Mouse (Mus musculus) colon, adult 2 months (tissue): ENCODE data around the gene Fbxo3. TPM values are rescaled to one million over a fixed set of nuclear protein-coding genes. Genes with fewer than 3 reads are reported as not detected.

ENCODE experiments used
- polyA plus RNA-seq: library from polyadenylated mRNA; depleted of rRNA; stranded (reverse); fragments of >200 nt; gene quantifications from 2 replicates; pipeline ENCODE4 v1.2.3, GENCODE M21; 2012; rRNA removed

Fbxo3 gene
- 7.7 and 9.1 TPM in 2 replicates for polyA plus RNA-seq

DNA sequence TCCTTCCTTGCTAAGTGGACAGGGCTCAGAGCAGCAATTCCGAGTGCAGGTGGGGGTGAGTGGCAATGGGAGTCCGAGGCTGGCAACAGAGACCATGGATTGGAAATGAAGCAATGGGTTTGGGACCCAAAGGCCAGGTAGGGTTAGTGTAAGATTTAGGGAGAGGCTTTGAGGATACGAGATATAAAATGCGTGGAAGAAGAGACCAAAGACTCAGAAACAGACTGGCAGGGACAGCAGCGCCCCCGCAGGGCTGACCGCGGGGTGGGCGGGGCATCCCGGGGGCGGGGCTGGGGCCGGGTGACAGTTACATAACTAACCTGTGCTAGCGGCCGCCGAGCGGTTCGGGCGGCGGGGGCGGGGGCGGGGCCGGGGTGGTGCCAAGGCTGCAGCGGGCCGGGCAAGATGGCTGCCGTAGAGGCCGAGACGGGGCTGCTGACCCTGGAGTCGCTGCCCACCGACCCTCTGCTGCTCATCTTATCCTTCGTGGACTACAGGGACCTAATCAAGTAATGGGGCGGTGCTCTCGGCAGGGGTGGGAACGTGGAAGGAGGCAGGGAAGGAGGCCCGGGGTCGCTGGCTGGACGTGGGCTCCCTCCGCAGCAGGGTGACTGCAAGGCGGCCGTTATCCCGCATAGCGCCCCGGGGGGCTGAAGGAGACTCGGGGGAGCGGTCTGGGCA is at the start of gene Fbxo3:
TSS of gene Fbxo3 (plus strand) at position 264 of the 681 bp plus-strand sequence.

DNA sequence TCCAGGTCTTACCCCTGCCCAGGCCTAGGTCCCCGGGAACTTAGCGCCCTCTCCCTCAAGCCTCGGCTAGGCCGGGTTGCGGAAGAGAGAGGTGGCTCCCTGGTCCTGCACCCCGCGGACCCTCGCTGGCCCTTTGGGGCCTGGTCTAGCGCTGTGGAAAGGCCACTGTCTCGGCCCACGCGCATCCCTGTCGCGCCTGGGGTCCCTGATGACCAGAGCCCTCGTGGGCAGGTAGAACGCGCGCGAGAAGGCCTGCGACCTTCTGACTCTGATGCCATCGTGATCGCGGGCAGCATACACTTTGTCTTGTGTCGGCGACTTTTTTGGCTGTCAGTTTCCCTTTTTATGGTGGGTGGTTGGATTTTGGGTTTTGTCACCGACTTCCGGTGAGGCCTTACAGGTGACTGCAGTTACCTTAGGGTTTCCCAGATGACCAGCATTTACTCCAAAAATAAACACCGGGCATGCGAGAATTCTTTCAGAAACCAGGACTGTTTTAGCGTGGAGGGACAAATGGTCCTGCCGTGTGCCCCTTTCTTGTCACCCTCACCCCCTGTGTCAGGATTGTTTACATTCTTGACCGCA is 710 bp downstream of the Fbxo3 start, which contains the start of gene 4931422A03Rik:
TSS of gene 4931422A03Rik (minus strand) at position 223 of the 585 bp plus-strand sequence.

DNA sequence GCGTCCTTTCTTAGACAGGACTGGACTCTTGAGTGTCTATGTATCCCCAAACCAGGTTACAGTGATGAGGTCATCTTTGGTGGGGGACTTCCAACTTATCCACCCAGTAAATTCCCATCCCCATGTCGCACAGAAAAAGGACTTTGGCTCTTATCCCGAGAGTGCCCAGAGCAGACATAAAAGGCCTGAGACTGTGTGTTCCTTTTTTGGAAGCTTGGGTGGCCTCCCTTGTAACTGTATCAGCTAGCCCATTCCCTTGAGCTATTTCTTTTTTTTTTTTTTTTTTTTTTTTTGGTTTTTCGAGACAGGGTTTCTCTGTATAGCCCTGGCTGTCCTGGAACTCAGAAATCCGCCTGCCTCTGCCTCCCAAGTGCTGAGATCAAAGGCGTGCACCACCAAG is 38.0 kb downstream of the Fbxo3 start, which contains the start of gene Gm10912:
TSS of gene Gm10912 (plus strand) at position 301 of the 400 bp plus-strand sequence.

DNA sequence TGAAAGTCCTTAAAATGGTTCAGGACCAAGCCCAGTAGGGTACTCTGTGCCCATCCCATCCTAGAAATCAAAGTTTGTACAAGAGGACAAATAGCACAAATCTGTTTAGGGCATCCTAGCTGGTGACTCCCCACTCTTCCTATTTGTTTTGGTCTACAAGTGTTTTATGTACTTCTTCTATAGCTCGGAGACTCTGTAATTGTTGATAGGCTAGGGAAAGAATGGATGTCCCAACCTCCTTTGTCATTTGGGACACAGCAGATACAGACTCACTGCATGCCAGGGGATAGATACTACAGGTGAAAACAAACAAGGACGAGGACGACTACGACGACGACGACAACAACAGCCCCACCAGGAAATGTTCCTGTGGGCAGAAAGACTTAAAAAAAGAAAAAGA is 40.9 kb downstream of the Fbxo3 start, which contains the start of gene Gm10799:
TSS of gene Gm10799 (minus strand) at position 101 of the 400 bp plus-strand sequence.

DNA sequence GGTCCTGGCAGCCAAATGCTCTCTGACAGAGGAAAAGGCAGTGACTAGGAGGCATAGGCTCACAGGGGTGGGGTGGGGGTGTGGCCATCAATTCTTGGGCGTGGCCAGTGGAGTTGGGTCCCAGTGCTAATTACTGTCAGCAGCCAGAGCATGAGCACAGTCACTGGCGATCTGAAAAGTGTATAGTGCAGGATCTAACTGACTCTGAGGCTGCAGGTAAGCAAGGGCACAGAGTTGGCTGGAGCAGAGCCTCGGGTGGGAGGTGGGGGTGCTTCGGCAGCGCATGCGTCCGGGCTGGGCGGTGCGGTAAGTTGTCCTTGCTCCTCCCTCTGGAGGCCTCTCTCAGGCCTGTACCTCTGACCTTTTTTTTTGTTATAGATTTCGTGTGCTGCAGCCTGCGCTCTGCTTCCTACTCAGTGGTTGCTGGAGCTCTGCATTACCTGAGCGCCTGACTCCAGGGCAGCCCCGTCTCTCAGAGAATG is 42.2 kb downstream of the Fbxo3 start, which contains the start of gene Cd59b:
TSS of gene Cd59b (plus strand) at position 146 of the 482 bp plus-strand sequence.

DNA sequence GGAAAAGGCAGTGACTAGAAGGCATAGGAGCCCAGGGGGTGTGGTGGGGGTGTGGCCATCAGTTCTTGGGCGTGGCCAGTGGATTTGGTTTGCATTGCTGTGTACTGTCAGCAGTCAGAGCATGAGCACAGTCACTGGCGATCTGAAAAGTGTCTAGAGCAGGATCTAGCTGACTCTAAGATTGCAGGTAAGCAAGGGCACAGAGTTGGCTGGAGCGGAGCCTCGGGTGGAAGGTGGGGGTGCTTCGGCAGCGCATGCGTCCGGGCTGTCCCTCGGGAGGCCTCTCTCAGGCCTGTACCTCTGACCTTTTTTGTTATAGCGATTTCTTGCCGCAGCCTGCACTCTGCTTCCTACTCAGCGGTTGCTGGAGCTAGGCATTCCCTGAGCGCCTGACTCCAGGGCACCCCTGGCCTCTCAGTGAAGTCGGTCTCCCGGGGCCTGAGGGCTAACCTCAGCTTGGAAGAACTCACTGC is 68.3 kb downstream of the Fbxo3 start, which contains the start of gene Cd59a:
TSS of gene Cd59a (plus strand) at position 61 of the 473 bp plus-strand sequence.

Other genes with a start within 250 kb of the Fbxo3 start
- 98.1 and 115 TPM in 2 replicates for gene Caprin1, start 230.1 kb upstream of the Fbxo3 start, polyA plus RNA-seq
- 11.8 and 12.7 TPM in 2 replicates for gene Lmo2, start 69.7 kb upstream of the Fbxo3 start, polyA plus RNA-seq
- not detected in 2 replicates for gene 4931422A03Rik, start 640 bp downstream of the Fbxo3 start, polyA plus RNA-seq
- gene Gm10912, start 38.1 kb downstream of the Fbxo3 start, polyA plus RNA-seq: not detected in 2 replicates
- gene Gm10799, start 40.8 kb downstream of the Fbxo3 start, polyA plus RNA-seq: not detected in 2 replicates
- gene Cd59b, start 42.1 kb downstream of the Fbxo3 start, polyA plus RNA-seq: 1.2 and 2.2 TPM in 2 replicates
- gene Cd59a, start 68.1 kb downstream of the Fbxo3 start, polyA plus RNA-seq: 5.9 and 6.8 TPM in 2 replicates
- 0.20 TPM in 1 of 2 replicates, not detected in the other for gene A930018P22Rik, start 95.0 kb downstream of the Fbxo3 start, polyA plus RNA-seq